Mouse (Mus musculus) heart, adult 2 months (tissue): Measurements from ENCODE around the gene Arl6.

Experiments used
- CTCF ChIP-seq: fragments of 200-600 bp; IDR thresholded peaks from 2 replicates; pipeline ENCODE4 v1.8.1; 2022; ENCODE audit warnings: antibody characterized with exemption, mild to moderate bottlenecking, moderate library complexity
- POLR2A ChIP-seq: fragments of 200-500 bp; IDR thresholded peaks from 2 replicates; pipeline ENCODE4 v1.6.1; 2011; ENCODE audit warnings: mild to moderate bottlenecking, low read depth, low read length, control low read depth; ENCODE audit not compliant: insufficient read depth

- TF ChIP-seq POLR2A: no peak
- TF ChIP-seq CTCF: peak; percentile 17; the same call in 1 of the 2 replicates
Observed at GRCm38 (mm10) chr16:59666938-59667337, 27.7 kb upstream of the Arl6 start.
